Mouse (Mus musculus): ENCODE measurements around the gene Cadm2. TPM values are rescaled to one million over a fixed set of nuclear protein-coding genes. Genes with fewer than 3 reads are reported as not detected.

Cadm2 gene
- total RNA-seq, 2 experiments from 2014 or later, result 224 to 229 TPM

GRCm38 (mm10) chr16:66925517-66925916 lies 695.2 kb downstream of the Cadm2 start:
- DNase-seq, result no peak

- DNase-seq, result no peak
These were observed 698.0 kb downstream of the Cadm2 start for GRCm38 (mm10) chr16:66922753-66923152.

- DNase-seq, result no peak
These were observed 699.2 kb downstream of the Cadm2 start for GRCm38 (mm10) chr16:66921414-66921915.

GRCm38 (mm10) chr16:66919889-66920402 lies 700.8 kb downstream of the Cadm2 start:
- no peak for DNase-seq

GRCm38 (mm10) chr16:66901801-66902200 lies 718.9 kb downstream of the Cadm2 start:
- no peak for DNase-seq

- DNase-seq, result no peak
These were observed 720.0 kb downstream of the Cadm2 start for GRCm38 (mm10) chr16:66900664-66901063.

GRCm38 (mm10) chr16:66892359-66892758 lies 728.3 kb downstream of the Cadm2 start:
- DNase-seq, result no peak

GRCm38 (mm10) chr16:66891559-66892247 lies 729.0 kb downstream of the Cadm2 start:
- no peak for DNase-seq

GRCm38 (mm10) chr16:66889907-66890306 lies 730.8 kb downstream of the Cadm2 start:
- DNase-seq, result no peak

GRCm38 (mm10) chr16:66882597-66882996 lies 738.1 kb downstream of the Cadm2 start:
- DNase-seq, result no peak

- DNase-seq, result no peak
These were observed 749.5 kb downstream of the Cadm2 start for GRCm38 (mm10) chr16:66871201-66871600.

- no peak for DNase-seq
These were observed 769.7 kb downstream of the Cadm2 start for GRCm38 (mm10) chr16:66851047-66851446.

- no peak for DNase-seq
These were observed 795.8 kb downstream of the Cadm2 start for GRCm38 (mm10) chr16:66824866-66825265.

- no peak for DNase-seq
These were observed 809.2 kb downstream of the Cadm2 start for GRCm38 (mm10) chr16:66811495-66811894.

GRCm38 (mm10) chr16:66798204-66798603 lies 822.5 kb downstream of the Cadm2 start:
- DNase-seq, result no peak

GRCm38 (mm10) chr16:66793067-66793466 lies 827.6 kb downstream of the Cadm2 start:
- DNase-seq, result no peak

- no peak for DNase-seq
These were observed 848.8 kb downstream of the Cadm2 start for GRCm38 (mm10) chr16:66771883-66772282.

- no peak for DNase-seq
These were observed 851.2 kb downstream of the Cadm2 start for GRCm38 (mm10) chr16:66769545-66769944.

GRCm38 (mm10) chr16:66768684-66769389 lies 851.9 kb downstream of the Cadm2 start:
- no peak for DNase-seq

- DNase-seq, result no peak
These were observed 858.9 kb downstream of the Cadm2 start for GRCm38 (mm10) chr16:66761546-66762473.

- DNase-seq, result no peak
These were observed 872.2 kb downstream of the Cadm2 start for GRCm38 (mm10) chr16:66748533-66748932.

GRCm38 (mm10) chr16:66731212-66731611 lies 889.5 kb downstream of the Cadm2 start:
- no peak for DNase-seq

Measured in layer of hippocampus, postnatal 36 days (tissue).